Mouse (Mus musculus) MEL (cell line): ENCODE data around the gene Suclg2.

ENCODE experiments used
- MXI1 ChIP-seq: IDR thresholded peaks from 2 replicates; pipeline ENCODE4 v1.6.1; 2011; ENCODE audit warnings: mild to moderate bottlenecking, low read depth, low read length, improper control_type of control experiment
- POLR2A ChIP-seq, 2 experiments: IDR thresholded peaks; 2 replicates each; pipeline ENCODE4 v1.6.1; 2011 to 2012; ENCODE audit warnings: low read length in 2 of 2, mild to moderate bottlenecking in 2 of 2, control low read depth in 1 of 2, improper control_type of control experiment in 1 of 2, low read depth in 1 of 2, moderate library complexity in 1 of 2; ENCODE audit not compliant: control insufficient read depth in 1 of 2, insufficient read depth in 1 of 2, poor library complexity in 1 of 2
- UBTF ChIP-seq: IDR thresholded peaks from 2 replicates; pipeline ENCODE4 v1.6.1; 2012; ENCODE audit warnings: low read depth, mild to moderate bottlenecking, inconsistent platforms, low read length, improper control_type of control experiment, moderate library complexity, borderline replicate concordance; ENCODE audit not compliant: insufficient read depth
- ZNF384 ChIP-seq: IDR thresholded peaks from 2 replicates; pipeline ENCODE4 v1.6.1; 2012; ENCODE audit warnings: low read depth, mild to moderate bottlenecking, inconsistent platforms, low read length, improper control_type of control experiment

DNA sequence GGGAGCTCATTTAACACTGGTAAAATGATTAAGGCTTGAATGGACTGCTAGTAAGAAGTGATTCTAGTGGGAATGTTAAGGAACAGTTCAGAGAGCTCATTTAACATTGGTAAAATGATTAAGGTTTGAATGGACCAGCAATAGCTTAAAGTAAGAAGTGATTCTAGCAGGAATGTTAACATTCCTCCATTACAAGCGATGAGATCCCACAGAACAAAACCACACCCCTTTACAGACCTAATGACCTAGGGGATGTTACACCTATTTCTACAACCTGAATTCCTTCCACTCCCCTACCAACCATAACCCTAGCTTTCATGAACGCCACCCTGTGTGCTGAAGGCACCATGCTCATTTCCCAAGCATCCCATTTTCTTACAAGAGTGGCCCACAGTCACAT, 81.2 kb downstream of the Suclg2 start:
- no peak for TF ChIP-seq POLR2A (IDR thresholded peaks at IDR 0.05; ENCODE audit: control insufficient read depth in 1 of 2, insufficient read depth in 1 of 2, low read depth in 1 of 2, low read length in 2 of 2, poor library complexity in 1 of 2)
- TF ChIP-seq UBTF, result no peak
- no peak for TF ChIP-seq ZNF384
- no peak for TF ChIP-seq MXI1
